Mouse (Mus musculus) lung, postnatal 0 days (tissue): Measurements from ENCODE around the gene Dapl1. TPM values are rescaled to one million over a fixed set of nuclear protein-coding genes. Genes with fewer than 3 reads are reported as not detected.
A peak's percentile ranks its signal among the peaks of the same experiment; 100 is the strongest.

Experiments
- ATAC-seq: fragments of 200-750 bp; cut with Nextera tagmentation; 2 replicates; pipeline ENCODE4 v1.8.0; 2017; ENCODE audit warnings: moderate library complexity
- DNase-seq: peaks from one replicate; pipeline ENCODE4 v3.0.0-alpha.2; 2016; ENCODE audit warnings: low spot score
- H3K27ac ChIP-seq: fragments of 300-500 bp; sonication (generic); 2 replicates; pipeline ENCODE4 v1.5.1; 2014; ENCODE audit warnings: antibody characterized with exemption, mild to moderate bottlenecking, low read length, mixed read lengths
- H3K27me3 ChIP-seq: fragments of 300-500 bp; sonication (generic); replicated peaks from 2 replicates; pipeline ENCODE4 v1.6.1; 2014; ENCODE audit warnings: low read length, mixed read lengths; ENCODE audit not compliant: insufficient read depth
- H3K36me3 ChIP-seq: fragments of 300-500 bp; sonication (generic); 2 replicates; pipeline ENCODE4 v1.6.1; 2014; ENCODE audit warnings: low read length, mixed read lengths; ENCODE audit not compliant: insufficient read depth
- H3K4me1 ChIP-seq: fragments of 300-500 bp; sonication (generic); 2 replicates; pipeline ENCODE4 v1.6.1; 2014; ENCODE audit warnings: antibody characterized with exemption, low read depth, low read length, mixed read lengths; ENCODE audit not compliant: insufficient read depth
- H3K4me2 ChIP-seq: fragments of 300-500 bp; sonication (generic); replicated peaks from 2 replicates; pipeline ENCODE4 v1.6.1; 2014; ENCODE audit warnings: low read depth, mild to moderate bottlenecking, low read length, moderate library complexity, mixed read lengths
- H3K4me3 ChIP-seq: fragments of 300-500 bp; sonication (generic); 2 replicates; pipeline ENCODE4 v1.5.1; 2014; ENCODE audit warnings: low read depth, low read length
- H3K9ac ChIP-seq: fragments of 300-500 bp; sonication (generic); replicated peaks from 2 replicates; pipeline ENCODE4 v1.6.1; 2014; ENCODE audit warnings: low read depth, mild to moderate bottlenecking
- H3K9me3 ChIP-seq: fragments of 300-500 bp; sonication (generic); 2 replicates; pipeline ENCODE4 v1.6.1; 2016; ENCODE audit warnings: low read length, mixed read lengths
- CTCF ChIP-seq: IDR thresholded peaks from 2 replicates; pipeline ENCODE4 v1.5.1; 2016; ENCODE audit warnings: antibody characterized with exemption, mild to moderate bottlenecking
- EP300 ChIP-seq: IDR thresholded peaks from 2 replicates; pipeline ENCODE4 v1.6.1; 2016; ENCODE audit warnings: antibody characterized with exemption, mild to moderate bottlenecking, control low read depth
- WGBS: fragments of 180-500 bp; shearing (Covaris S2); extraction: QIAGEN DNeasy Blood & Tissue Kit; methylation state at CpG from one replicate; pipeline ENCODE4 v1.1.7; 2014; 5-methylcytosine and 5-hydroxymethylcytosine counted together
- polyA plus RNA-seq: library from polyadenylated mRNA; unstranded; fragments of >200 nt; fragmentation: Nextera tagmentation; extraction: Ambion mirVana; gene quantifications from 2 replicates; pipeline ENCODE4 v1.2.1, GENCODE M21; 2015

The Dapl1 gene
- polyA plus RNA-seq, 1 experiment from 2014 or later = 1.8 TPM

DNA sequence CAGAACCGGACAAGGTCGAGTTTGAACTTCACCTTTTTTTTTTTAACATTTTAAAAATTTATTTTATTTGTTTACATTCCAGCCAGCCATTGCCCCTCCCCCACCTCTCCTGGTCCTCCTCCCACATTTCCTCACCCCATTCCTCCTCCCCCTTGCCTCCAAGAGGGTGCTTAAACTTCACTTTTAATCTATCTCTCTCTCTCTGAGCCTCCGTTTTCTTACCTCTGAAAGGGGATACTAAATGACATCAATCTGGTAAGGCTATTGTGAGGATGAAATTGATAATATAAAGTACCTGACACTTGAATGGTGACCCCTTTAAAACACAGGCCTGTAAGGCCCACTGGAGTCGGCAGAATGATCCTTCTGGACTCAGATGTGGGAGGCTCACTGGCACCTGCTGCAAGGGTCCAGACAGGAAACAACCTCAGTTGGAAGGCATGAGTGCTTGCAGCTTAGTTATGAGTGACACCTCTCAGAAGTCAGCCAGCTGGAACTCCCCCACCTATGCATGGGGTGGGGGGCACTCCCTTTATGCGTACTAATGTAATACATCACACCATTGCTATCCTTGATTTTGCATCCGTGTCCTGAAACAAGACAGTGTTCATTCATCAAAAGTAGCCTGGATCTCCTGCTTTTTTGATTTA is 1.9 kb downstream of the Dapl1 start:
- peaks cover 6% of the 10 kb centered on the region; the same call in 1 of the 2 replicates for H3K4me1 ChIP-seq
- H3K4me2 ChIP-seq = no peak overlapping the region
- TF ChIP-seq CTCF (no peak), EP300 (no peak)
- H3K9me3 ChIP-seq = no peaks in the 10 kb centered on the region
- no peaks in the 10 kb centered on the region for H3K27me3 ChIP-seq
- no peak overlapping the region for H3K9ac ChIP-seq
- H3K27ac ChIP-seq = no peak overlapping the region
- H3K4me3 ChIP-seq = no peak overlapping the region
- H3K36me3 ChIP-seq = no peaks in the 10 kb centered on the region
- WGBS = 49% methylated on average over 6 of the region's 6 CpGs
- DNase-seq (no peak), ATAC-seq (no peak)

DNA sequence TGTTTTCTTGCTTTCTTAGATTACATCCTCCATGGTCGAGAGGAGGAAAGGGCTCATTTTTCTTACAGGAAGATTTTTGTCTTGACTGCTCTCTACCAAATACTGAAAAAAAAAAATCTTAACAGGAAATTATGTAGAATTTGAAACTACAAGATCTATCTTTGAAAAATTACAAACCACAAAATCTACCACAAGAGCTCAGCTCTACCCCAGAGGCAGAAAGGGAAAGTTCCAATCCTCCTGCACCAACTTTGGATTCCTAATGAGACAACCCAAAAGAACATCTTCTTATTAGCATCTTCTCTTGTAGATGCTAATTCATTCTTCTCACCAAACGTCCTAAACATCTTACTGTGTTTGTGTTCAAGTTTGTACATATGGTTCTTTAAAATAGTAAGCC is 3.8 kb downstream of the Dapl1 start:
- no peak overlapping the region for H3K27ac ChIP-seq
- H3K36me3 ChIP-seq = no peaks in the 10 kb centered on the region

DNA sequence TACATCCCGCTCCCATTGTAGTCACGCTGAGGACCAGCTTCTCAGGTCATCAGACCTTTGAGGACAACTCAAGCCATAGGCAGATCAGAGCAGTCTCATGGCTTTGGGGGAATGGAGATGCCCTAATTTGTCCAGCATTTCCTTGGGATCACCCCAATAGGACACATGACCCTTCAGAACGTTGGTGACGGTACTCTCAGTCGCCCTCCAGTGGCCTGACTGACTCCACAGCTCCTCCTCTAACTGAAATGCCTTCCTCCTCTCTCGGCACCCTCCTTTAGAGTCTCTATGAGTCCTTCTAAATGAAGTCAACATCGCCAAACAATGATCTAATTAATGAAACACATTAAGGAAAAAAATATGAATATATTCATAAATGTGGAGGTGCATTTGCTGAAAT is 5.9 kb downstream of the Dapl1 start:
- Histone ChIP-seq H3K27me3 (no peaks in the 10 kb centered on the region), H3K4me1 (peaks cover 4% of the 10 kb centered on the region; the same call in 1 of the 2 replicates), H3K9me3 (no peaks in the 10 kb centered on the region), H3K4me2 (no peak overlapping the region), H3K4me3 (no peak overlapping the region), H3K36me3 (no peaks in the 10 kb centered on the region), H3K9ac (no peak overlapping the region), H3K27ac (no peak overlapping the region)
- WGBS = 72% methylated on average over 7 of the region's 7 CpGs
- peak; percentile 51 for TF ChIP-seq CTCF
- TF ChIP-seq EP300 = no peak
- no peak for DNase-seq
- no peak for ATAC-seq

More for the DNA sequence above, 3.8 kb downstream of the Dapl1 start:
- no peak for TF ChIP-seq EP300
- no peak for TF ChIP-seq CTCF
- Histone ChIP-seq H3K4me2 (no peak overlapping the region), H3K9ac (no peak overlapping the region), H3K4me1 (peaks cover 6% of the 10 kb centered on the region; the same call in 1 of the 2 replicates), H3K4me3 (no peak overlapping the region), H3K9me3 (no peaks in the 10 kb centered on the region), H3K27me3 (no peaks in the 10 kb centered on the region)
- DNase-seq (no peak), ATAC-seq (no peak)
- 56% methylated on average over 2 of the region's 2 CpGs for WGBS

DNA sequence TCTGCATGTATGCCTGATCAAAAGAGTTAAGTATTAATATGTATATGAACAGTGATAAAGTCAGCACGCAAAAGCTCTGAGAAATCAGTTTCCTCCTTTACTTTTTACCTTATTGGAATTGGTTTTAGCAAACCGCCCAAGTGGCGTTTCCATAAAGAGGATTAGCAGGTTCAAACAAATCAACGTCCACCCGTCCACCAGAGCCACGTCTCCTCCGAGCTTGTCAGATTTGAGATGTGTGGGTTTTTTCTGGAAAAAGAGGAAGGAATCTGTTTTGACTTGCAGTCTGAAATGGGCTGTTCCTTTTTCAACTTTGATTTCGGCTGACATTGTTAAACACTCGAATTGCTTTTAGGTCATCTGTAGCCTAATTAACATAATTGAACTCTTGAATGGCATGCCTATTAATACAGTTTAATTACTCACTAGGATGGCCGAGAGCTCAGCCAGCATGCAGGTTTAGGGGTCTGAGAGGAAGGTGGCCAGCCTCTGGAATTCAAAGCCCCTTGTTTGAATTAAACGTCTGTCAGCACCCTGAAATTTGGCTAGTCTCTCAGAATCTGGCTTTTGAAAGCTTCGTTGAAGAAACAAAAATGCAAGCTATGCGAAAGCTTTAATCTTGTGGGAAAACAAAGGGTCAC is 9.1 kb downstream of the Dapl1 start:
- Histone ChIP-seq H3K4me1 (no peaks in the 10 kb centered on the region), H3K36me3 (no peaks in the 10 kb centered on the region), H3K9me3 (no peaks in the 10 kb centered on the region), H3K9ac (no peak overlapping the region), H3K27ac (no peak overlapping the region), H3K27me3 (no peaks in the 10 kb centered on the region), H3K4me3 (no peak overlapping the region), H3K4me2 (no peak overlapping the region)
- no peak for ATAC-seq
- TF ChIP-seq EP300 = no peak
- no peak for TF ChIP-seq CTCF
- WGBS = 28% methylated on average over 13 of the region's 13 CpGs
- DNase-seq = no peak

DNA sequence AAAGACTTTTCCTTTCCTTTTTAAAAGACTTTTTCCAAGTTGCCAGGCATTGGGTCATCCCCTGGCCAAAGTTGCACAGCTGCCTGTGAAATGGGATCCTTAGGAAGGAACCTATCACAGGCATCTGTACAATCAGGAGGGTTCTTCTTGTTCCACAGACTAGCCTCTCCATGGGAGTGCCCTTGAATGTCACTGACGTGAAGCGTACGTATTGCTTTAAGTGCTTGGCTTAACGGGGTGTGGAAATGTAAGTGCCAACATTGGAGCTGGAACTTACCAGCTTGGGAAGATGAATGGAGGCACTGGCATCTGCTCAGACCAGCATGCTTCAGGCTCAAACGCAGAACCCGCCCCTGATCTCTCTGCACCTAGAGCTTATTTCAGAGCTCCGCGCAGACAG is 14.7 kb downstream of the Dapl1 start:
- ATAC-seq = peak; percentile 83
- Histone ChIP-seq H3K9ac (no peak overlapping the region), H3K4me2 (no peak overlapping the region), H3K36me3 (no peaks in the 10 kb centered on the region), H3K9me3 (no peaks in the 10 kb centered on the region), H3K4me3 (no peak overlapping the region), H3K27me3 (no peaks in the 10 kb centered on the region), H3K27ac (no peak overlapping the region), H3K4me1 (no peaks in the 10 kb centered on the region)
- WGBS = 58% methylated on average over 8 of the region's 8 CpGs
- DNase-seq = peak; percentile 59
- TF ChIP-seq CTCF = no peak
- peak; percentile 46; the same call in 1 of the 2 replicates for TF ChIP-seq EP300

DNA sequence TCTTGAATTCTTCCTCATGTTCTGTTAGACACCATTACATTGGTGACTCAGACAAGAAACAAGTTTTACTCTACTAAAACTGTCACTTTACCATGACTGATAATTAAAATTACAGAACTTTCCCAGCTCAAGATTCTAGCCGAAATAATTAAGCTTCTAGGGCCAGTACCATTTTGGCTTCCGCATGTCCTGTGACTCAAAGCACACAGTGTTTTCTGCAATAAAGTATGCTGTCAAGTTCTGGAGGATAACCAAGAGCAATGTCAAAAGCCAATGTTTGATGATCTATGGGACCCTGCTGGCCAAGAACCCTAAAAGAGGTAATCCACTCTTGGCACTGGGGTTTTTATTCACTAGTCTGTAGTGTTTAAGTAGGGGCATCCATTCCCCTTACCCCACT is 15.3 kb downstream of the Dapl1 start:
- Histone ChIP-seq H3K4me3 (no peak overlapping the region), H3K9me3 (no peaks in the 10 kb centered on the region), H3K4me2 (no peak overlapping the region), H3K36me3 (no peaks in the 10 kb centered on the region), H3K27ac (no peak overlapping the region), H3K27me3 (no peaks in the 10 kb centered on the region), H3K4me1 (no peaks in the 10 kb centered on the region), H3K9ac (no peak overlapping the region)
- DNase-seq (no peak), ATAC-seq (no peak)
- 81% methylated on average over 2 of the region's 2 CpGs for WGBS
- TF ChIP-seq EP300 = no peak
- TF ChIP-seq CTCF = no peak
